Mouse (Mus musculus) midbrain, postnatal 0 days (tissue): ENCODE data around the gene Crtc1. TPM values are rescaled to one million over a fixed set of nuclear protein-coding genes. Genes with fewer than 3 reads are reported as not detected.

Experiments
- ATAC-seq: fragments of 200-750 bp; cut with Nextera tagmentation; 2 replicates; pipeline ENCODE4 v1.8.0; 2017; ENCODE audit warnings: moderate number of reproducible peaks, mild to moderate bottlenecking, moderate TSS enrichment, moderate library complexity; ENCODE audit not compliant: low FRiP score
- DNase-seq: peaks from one replicate; pipeline ENCODE4 v3.0.0-alpha.2; 2015; ENCODE audit warnings: low spot score
- H3K27ac ChIP-seq: fragments of 300-500 bp; sonication (generic); 2 replicates; pipeline ENCODE4 v1.5.1; 2014; ENCODE audit warnings: low read depth, mild to moderate bottlenecking, low read length, mixed read lengths
- H3K27me3 ChIP-seq: fragments of 300-500 bp; sonication (generic); 2 replicates; pipeline ENCODE4 v1.6.1; 2014; ENCODE audit warnings: low read length, control low read depth, mixed read lengths; ENCODE audit not compliant: insufficient read depth
- H3K36me3 ChIP-seq: fragments of 300-500 bp; sonication (generic); 2 replicates; pipeline ENCODE4 v1.6.1; 2014; ENCODE audit warnings: low read length, control low read depth, mixed read lengths; ENCODE audit not compliant: insufficient read depth
- H3K4me1 ChIP-seq: fragments of 300-500 bp; sonication (generic); 2 replicates; pipeline ENCODE4 v1.6.1; 2014; ENCODE audit warnings: mild to moderate bottlenecking, control low read depth, antibody characterized with exemption, low read length, mixed read lengths; ENCODE audit not compliant: insufficient read depth
- H3K4me2 ChIP-seq: fragments of 300-500 bp; sonication (generic); 2 replicates; pipeline ENCODE4 v1.6.1; 2014; ENCODE audit warnings: low read depth, mild to moderate bottlenecking, low read length, mixed read lengths; ENCODE audit not compliant: poor library complexity, severe bottlenecking
- H3K4me3 ChIP-seq: fragments of 300-500 bp; sonication (generic); 2 replicates; pipeline ENCODE4 v1.5.1; 2014; ENCODE audit warnings: low read depth, mild to moderate bottlenecking, low read length, moderate library complexity
- H3K9ac ChIP-seq: fragments of 300-500 bp; sonication (generic); replicated peaks from 2 replicates; pipeline ENCODE4 v1.6.1; 2014; ENCODE audit warnings: mild to moderate bottlenecking, low read length, moderate library complexity, mixed read lengths; ENCODE audit not compliant: poor library complexity, severe bottlenecking
- H3K9me3 ChIP-seq: fragments of 300-500 bp; sonication (generic); 2 replicates; pipeline ENCODE4 v1.6.1; 2016; ENCODE audit warnings: low read length, control low read depth
- CTCF ChIP-seq: IDR thresholded peaks from 2 replicates; pipeline ENCODE4 v1.5.1; 2016; ENCODE audit warnings: antibody characterized with exemption, mild to moderate bottlenecking
- WGBS: fragments of 180-500 bp; shearing (Covaris S2); extraction: QIAGEN DNeasy Blood & Tissue Kit; methylation state at CpG from one replicate; pipeline ENCODE4 v1.1.7; 2014; 5-methylcytosine and 5-hydroxymethylcytosine counted together
- polyA plus RNA-seq: library from polyadenylated mRNA; unstranded; fragments of >200 nt; fragmentation: Nextera tagmentation; extraction: Ambion mirVana; gene quantifications from 2 replicates; pipeline ENCODE4 v1.2.1, GENCODE M21; 2015
- total RNA-seq: library from RNA; depleted of rRNA; stranded (reverse); fragments of >200 nt; gene quantifications from 2 replicates; pipeline ENCODE4 v1.2.3, GENCODE M21; 2014

The Crtc1 gene
- total and polyA plus RNA-seq, 2 experiments from 2014 or later: 47.8 to 56.3 TPM

DNA sequence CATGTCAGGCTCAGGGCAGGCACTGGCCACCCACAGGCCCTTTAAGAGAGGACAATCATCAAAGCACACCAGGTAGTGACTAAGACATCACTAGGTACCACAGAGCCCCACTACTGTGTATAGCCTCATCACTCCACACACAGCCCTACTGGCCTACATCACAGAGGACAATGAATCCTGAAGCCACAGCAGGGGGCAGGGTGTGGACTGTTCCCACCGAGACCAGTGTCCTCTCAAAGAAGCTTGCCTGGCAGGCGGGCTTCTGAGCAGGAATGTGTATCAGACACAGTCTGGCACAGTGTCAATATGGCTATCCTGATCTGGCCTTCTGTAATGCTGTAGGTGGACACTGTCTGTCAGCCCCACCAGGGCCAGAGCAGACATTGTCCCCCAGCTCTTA is 30.6 kb upstream of the Crtc1 start:
- DNase-seq (no peak), ATAC-seq (no peak)
- no peaks in the 10 kb centered on the region for H3K27me3 ChIP-seq
- TF ChIP-seq CTCF: no peak
- no peak overlapping the region for H3K4me3 ChIP-seq
- no peak overlapping the region for H3K9ac ChIP-seq
- H3K9me3 ChIP-seq: no peaks in the 10 kb centered on the region
- H3K4me1 ChIP-seq: no peaks in the 10 kb centered on the region
- H3K4me2 ChIP-seq: no peak overlapping the region
- H3K27ac ChIP-seq: peak overlapping the region; percentile 0; the same call in 1 of the 2 replicates
- 52% methylated on average over 2 of the region's 2 CpGs for WGBS
- no peaks in the 10 kb centered on the region for H3K36me3 ChIP-seq

- no peak overlapping the region for H3K4me3 ChIP-seq
- no peak overlapping the region for H3K9ac ChIP-seq
- H3K36me3 ChIP-seq: no peaks in the 10 kb centered on the region
- no peaks in the 10 kb centered on the region for H3K4me1 ChIP-seq
- no peak for TF ChIP-seq CTCF
- WGBS: 49% methylated on average over 10 of the region's 10 CpGs
- peak; percentile 56 for DNase-seq
- peak; percentile 36; the same call in 1 of the 2 replicates for ATAC-seq
- no peaks in the 10 kb centered on the region for H3K9me3 ChIP-seq
- H3K27me3 ChIP-seq: no peaks in the 10 kb centered on the region
- H3K27ac ChIP-seq: peak overlapping the region; percentile 0; the same call in 1 of the 2 replicates
- no peak overlapping the region for H3K4me2 ChIP-seq
These were observed 30.0 kb upstream of the Crtc1 start for GRCm38 (mm10) chr8:70469295-70469916.

- Histone ChIP-seq H3K4me3 (no peak overlapping the region), H3K27ac (no peak overlapping the region), H3K9me3 (no peaks in the 10 kb centered on the region), H3K36me3 (no peaks in the 10 kb centered on the region), H3K4me1 (no peaks in the 10 kb centered on the region), H3K9ac (no peak overlapping the region), H3K27me3 (no peaks in the 10 kb centered on the region), H3K4me2 (no peak overlapping the region)
- DNase-seq (no peak), ATAC-seq (no peak)
- WGBS: 90% methylated on average over 4 of the region's 4 CpGs
- TF ChIP-seq CTCF: no peak
These were observed 29.4 kb upstream of the Crtc1 start for GRCm38 (mm10) chr8:70468733-70469132.

GRCm38 (mm10) chr8:70467907-70468306 is 28.5 kb upstream of the Crtc1 start:
- Histone ChIP-seq H3K27me3 (no peaks in the 10 kb centered on the region), H3K27ac (no peak overlapping the region), H3K9ac (no peak overlapping the region), H3K36me3 (no peaks in the 10 kb centered on the region), H3K9me3 (no peaks in the 10 kb centered on the region), H3K4me3 (no peak overlapping the region), H3K4me2 (no peak overlapping the region), H3K4me1 (0 out of 2 replicates have a peak, but pooled peaks cover 2% of the 10 kb centered on the region)
- no peak for DNase-seq
- 76% methylated on average over 1 of the region's 1 CpGs for WGBS
- ATAC-seq: no peak
- TF ChIP-seq CTCF: no peak

DNA sequence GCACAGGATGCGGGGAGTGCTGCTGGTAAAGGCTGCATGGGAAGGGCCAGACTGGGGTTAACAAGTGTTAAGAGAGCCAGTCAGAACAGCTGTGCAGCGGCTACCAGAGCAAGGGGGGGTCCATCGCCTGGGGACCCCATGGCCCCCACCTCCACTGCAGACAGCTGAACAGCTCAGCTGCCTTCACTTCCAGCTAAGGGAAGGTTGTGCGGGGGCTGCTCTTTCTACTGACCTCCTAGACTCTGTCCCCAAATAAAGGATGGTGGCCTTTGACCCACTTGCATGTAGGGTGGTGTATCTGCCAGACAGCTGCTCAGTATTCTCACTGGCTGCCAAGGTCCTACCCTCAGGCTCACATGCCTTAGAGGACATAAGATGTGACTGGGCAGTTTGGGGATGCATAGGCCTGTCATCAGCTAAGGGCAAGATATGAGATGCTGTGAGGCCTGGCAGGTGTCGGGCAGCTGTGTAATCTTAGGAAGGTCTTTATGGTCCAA is 27.9 kb upstream of the Crtc1 start:
- Histone ChIP-seq H3K4me1 (0 out of 2 replicates have a peak, but pooled peaks cover 2% of the 10 kb centered on the region), H3K27ac (no peak overlapping the region), H3K9me3 (no peaks in the 10 kb centered on the region), H3K9ac (no peak overlapping the region), H3K4me3 (no peak overlapping the region), H3K36me3 (no peaks in the 10 kb centered on the region), H3K4me2 (no peak overlapping the region), H3K27me3 (no peaks in the 10 kb centered on the region)
- 77% methylated on average over 5 of the region's 5 CpGs for WGBS
- TF ChIP-seq CTCF: no peak
- DNase-seq (no peak), ATAC-seq (no peak)

DNA sequence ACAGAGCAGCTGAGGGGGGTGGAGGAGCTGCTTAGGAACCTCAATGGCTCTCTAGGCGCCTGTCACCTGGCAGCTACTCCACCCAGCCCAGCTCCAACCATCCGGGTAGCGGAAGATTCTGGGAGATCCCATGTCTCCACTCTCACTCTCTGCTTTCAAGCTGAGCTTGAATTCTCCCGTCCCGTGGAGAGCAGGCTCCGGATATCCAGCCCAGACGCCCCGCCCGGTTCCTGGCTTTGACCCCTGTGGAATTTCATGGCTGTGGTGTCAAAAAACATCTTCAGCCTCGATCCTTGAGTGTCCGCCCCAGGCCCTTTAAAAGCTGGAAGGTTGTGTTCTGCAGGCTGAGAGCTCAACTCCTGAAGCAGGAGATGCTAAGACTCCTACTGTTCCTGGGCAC is 27.4 kb upstream of the Crtc1 start:
- Histone ChIP-seq H3K4me2 (no peak overlapping the region), H3K4me1 (0 out of 2 replicates have a peak, but pooled peaks cover 2% of the 10 kb centered on the region), H3K9ac (no peak overlapping the region), H3K36me3 (no peaks in the 10 kb centered on the region), H3K4me3 (no peak overlapping the region), H3K9me3 (no peaks in the 10 kb centered on the region), H3K27ac (no peak overlapping the region), H3K27me3 (no peaks in the 10 kb centered on the region)
- no peak for TF ChIP-seq CTCF
- DNase-seq: no peak
- no peak for ATAC-seq
- WGBS: 73% methylated on average over 11 of the region's 11 CpGs
